Mouse (Mus musculus) thymus, adult 2 months (tissue): ENCODE measurements around the gene Vmp1.

Experiments
- CTCF ChIP-seq: fragments of 200-500 bp; IDR thresholded peaks from 2 replicates; pipeline ENCODE4 v1.5.1; 2012; ENCODE audit warnings: mild to moderate bottlenecking, control low read depth, low read length, moderate library complexity, borderline replicate concordance; ENCODE audit not compliant: control insufficient read depth, poor library complexity, insufficient read depth; ENCODE audit errors: extremely low read depth
- POLR2A ChIP-seq: fragments of 200-500 bp; IDR thresholded peaks from 2 replicates; pipeline ENCODE4 v1.6.1; 2012; ENCODE audit warnings: mild to moderate bottlenecking, low read length, control low read depth, moderate library complexity; ENCODE audit not compliant: control insufficient read depth, poor library complexity, insufficient read depth; ENCODE audit errors: extremely low read depth

DNA sequence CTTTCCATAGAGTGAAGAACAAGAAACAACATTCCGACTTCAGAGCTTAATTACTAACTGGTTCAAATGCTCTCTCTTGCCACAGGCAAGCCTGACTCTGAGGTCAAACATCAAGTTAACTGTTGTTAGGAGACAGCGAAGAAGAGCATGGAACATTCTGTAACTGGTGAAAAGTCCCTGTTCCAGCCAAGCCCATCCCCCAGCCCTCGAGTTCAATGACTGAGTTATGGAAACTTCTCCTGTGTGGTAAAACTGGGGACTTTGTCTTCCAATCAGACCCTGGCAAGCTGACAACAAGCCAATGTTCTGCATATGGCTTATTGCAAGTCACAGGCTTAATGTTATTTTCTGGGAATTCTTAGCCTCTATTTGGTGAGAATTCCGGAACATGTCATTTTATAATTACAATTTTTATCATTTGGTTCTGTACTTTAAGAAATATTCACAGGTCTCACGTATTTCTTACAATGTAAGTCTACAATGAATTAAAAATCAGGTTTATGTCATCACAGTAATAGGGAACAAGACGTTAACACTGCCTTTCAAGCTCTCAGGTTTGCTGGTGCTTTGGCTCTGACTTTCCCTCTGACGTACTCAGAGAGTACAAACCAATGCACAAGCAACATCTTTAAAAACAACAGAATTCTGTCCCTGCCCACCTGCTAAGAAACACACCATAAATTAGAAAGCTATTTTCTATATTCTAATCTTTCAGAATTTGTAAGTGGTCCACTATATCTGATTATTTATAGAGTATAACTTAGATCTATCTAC is 87.3 kb downstream of the Vmp1 start:
- no peak for TF ChIP-seq CTCF
- TF ChIP-seq POLR2A = no peak
